Mouse (Mus musculus): Measurements from ENCODE around the gene Sik3.

GRCm38 (mm10) chr9:46032190-46032589 is 19.6 kb downstream of the Sik3 start:
- TF ChIP-seq CEBPB (IDR thresholded peaks at IDR 0.05; ENCODE audit: low read depth) (no peak), CTCF (IDR thresholded peaks at IDR 0.05; ENCODE audit: control insufficient read depth, insufficient read depth, insufficient read length) (no peak), MYOD1 (IDR thresholded peaks at IDR 0.05; ENCODE audit: control insufficient read depth, insufficient read length, low read depth) (no peak), USF1 (IDR thresholded peaks at IDR 0.05; ENCODE audit: low read depth) (no peak), MYOG (IDR thresholded peaks at IDR 0.05; ENCODE audit: control insufficient read depth, extremely low read depth, insufficient read length) (no peak), MAX (IDR thresholded peaks at IDR 0.05) (no peak)
